ENCODE assay signal across 26 mouse cellular contexts in the genomic region with DNA sequence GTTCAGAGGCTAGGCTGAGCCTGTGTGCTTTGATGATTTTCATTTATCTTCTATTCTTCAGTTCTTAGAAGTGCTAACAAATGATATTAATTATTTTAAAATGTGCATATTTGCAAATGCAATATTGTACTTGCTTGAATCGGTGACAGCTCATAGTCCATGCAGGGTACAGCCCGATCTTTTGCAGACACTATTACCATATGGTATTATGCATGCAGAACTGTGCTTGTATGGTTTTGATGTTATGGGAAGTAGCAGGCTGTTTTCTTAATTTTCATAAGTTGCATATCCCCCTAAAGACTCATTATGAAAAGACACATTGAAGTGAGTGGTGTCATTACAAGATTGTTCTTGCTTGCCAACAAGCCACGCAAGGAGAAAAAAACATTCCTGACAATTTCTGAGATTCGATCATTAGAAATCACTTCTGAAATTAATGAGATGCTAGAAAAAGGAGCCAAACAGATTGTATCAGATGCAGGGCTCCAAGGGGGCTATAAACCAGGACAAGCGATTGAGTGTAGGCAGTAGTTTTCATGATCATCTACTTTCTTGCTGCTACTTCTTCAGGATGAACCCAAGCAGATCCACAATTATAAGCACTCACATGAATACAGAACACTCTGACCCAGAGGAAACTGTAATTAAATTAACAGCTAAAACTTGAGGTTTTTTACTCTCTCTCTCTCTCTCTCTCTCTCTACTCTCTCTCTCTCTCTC.
DNase-seq lines count a peak whose midpoint lies in the region; ATAC-seq and TF ChIP-seq lines count a peak whose summit lies in the region.
"Had no signal": no experiment of that assay in that cellular context is flagged by ENCODE, and none has a peak within 500 bp of the region (broad histone marks: within the 10 kb centered on the region; RNA-seq: fewer than 3 reads in every experiment).

No protein-coding gene starts in this region.

- TF ChIP-seq CTCF in layer of hippocampus, adult 2 months (conservative IDR thresholded peaks at IDR 0.05) = no peak
- no peak for TF ChIP-seq CTCF in forebrain, postnatal 0 days (IDR thresholded peaks at IDR 0.05; ENCODE audit: low read depth)
- TF ChIP-seq CTCF in midbrain, postnatal 0 days (IDR thresholded peaks at IDR 0.05) = no peak

- H3K27me3 ChIP-seq in forebrain, embryonic 10.5 days (ENCODE audit: poor library complexity, severe bottlenecking) = no peaks in the 10 kb centered on the region
- H3K27me3 ChIP-seq in forebrain, embryonic 11.5 days (ENCODE audit: control insufficient read depth, insufficient read depth, low read length) = no peaks in the 10 kb centered on the region
- H3K27me3 ChIP-seq in forebrain, postnatal 0 days (ENCODE audit: insufficient read depth, low read length) = no peaks in the 10 kb centered on the region
- no peaks in the 10 kb centered on the region for H3K27me3 ChIP-seq in midbrain, postnatal 0 days (ENCODE audit: insufficient read depth, low read length)
- H3K27me3 ChIP-seq: embryonic facial prominence, embryonic 15.5 days; heart, embryonic 12.5 days; hindbrain, embryonic 15.5 days; limb, embryonic 13.5 days; liver, embryonic 12.5 days; neural tube, embryonic 15.5 days; stomach, embryonic 15.5 days had no signal

- no peak overlapping the region for H3K4me3 ChIP-seq in forebrain, embryonic 10.5 days
- no peak overlapping the region for H3K4me3 ChIP-seq in forebrain, embryonic 11.5 days (ENCODE audit: low read depth, low read length)
- no peak overlapping the region for H3K4me3 ChIP-seq in layer of hippocampus, adult 2 months
- no peak overlapping the region for H3K4me3 ChIP-seq in forebrain, postnatal 0 days (ENCODE audit: low read depth, low read length)
- no peak overlapping the region for H3K4me3 ChIP-seq in midbrain, postnatal 0 days (ENCODE audit: low read depth, low read length)
- H3K4me3 ChIP-seq: embryonic facial prominence, embryonic 15.5 days; heart, embryonic 12.5 days; hindbrain, embryonic 15.5 days; limb, embryonic 13.5 days; liver, embryonic 12.5 days; neural tube, embryonic 15.5 days; stomach, embryonic 15.5 days had no signal

- H3K4me2 ChIP-seq in forebrain, embryonic 11.5 days (ENCODE audit: low read depth, low read length, severe bottlenecking) = no peak overlapping the region
- no peak overlapping the region for H3K4me2 ChIP-seq in forebrain, postnatal 0 days (ENCODE audit: low read depth)
- H3K4me2 ChIP-seq in midbrain, postnatal 0 days (ENCODE audit: low read depth, low read length, poor library complexity, severe bottlenecking) = no peak overlapping the region
- H3K4me2 ChIP-seq: embryonic facial prominence, embryonic 15.5 days; heart, embryonic 12.5 days; hindbrain, embryonic 15.5 days; limb, embryonic 13.5 days; liver, embryonic 12.5 days; neural tube, embryonic 15.5 days; stomach, embryonic 15.5 days had no signal

- H3K4me1 ChIP-seq in forebrain, embryonic 10.5 days = peaks cover 12% of the 10 kb centered on the region
- peaks cover 5% of the 10 kb centered on the region; the same call in 1 of the 2 replicates for H3K4me1 ChIP-seq in forebrain, embryonic 11.5 days (replicated peaks; ENCODE audit: control insufficient read depth, insufficient read depth, low read length)
- H3K4me1 ChIP-seq in forebrain, postnatal 0 days (ENCODE audit: insufficient read depth) = peaks cover 7% of the 10 kb centered on the region
- H3K4me1 ChIP-seq in midbrain, postnatal 0 days (ENCODE audit: insufficient read depth, low read length) = no peaks in the 10 kb centered on the region
- H3K4me1 ChIP-seq: embryonic facial prominence, embryonic 15.5 days; heart, embryonic 12.5 days; liver, embryonic 12.5 days; stomach, embryonic 15.5 days had no signal

- no peaks in the 10 kb centered on the region for H3K9me3 ChIP-seq in forebrain, embryonic 10.5 days
- H3K9me3 ChIP-seq in forebrain, embryonic 11.5 days (ENCODE audit: control insufficient read depth, low read length) = no peaks in the 10 kb centered on the region
- no peaks in the 10 kb centered on the region for H3K9me3 ChIP-seq in forebrain, postnatal 0 days (ENCODE audit: low read length)
- H3K9me3 ChIP-seq in midbrain, postnatal 0 days (ENCODE audit: low read length) = no peaks in the 10 kb centered on the region
- H3K9me3 ChIP-seq: embryonic facial prominence, embryonic 15.5 days; heart, embryonic 12.5 days; hindbrain, embryonic 15.5 days; limb, embryonic 13.5 days; liver, embryonic 12.5 days; neural tube, embryonic 15.5 days; stomach, embryonic 15.5 days had no signal

- no peak overlapping the region for H3K9ac ChIP-seq in forebrain, embryonic 11.5 days (ENCODE audit: low read length)
- no peak overlapping the region for H3K9ac ChIP-seq in forebrain, postnatal 0 days
- no peak overlapping the region for H3K9ac ChIP-seq in midbrain, postnatal 0 days (replicated peaks; ENCODE audit: low read length, poor library complexity, severe bottlenecking)
- H3K9ac ChIP-seq: embryonic facial prominence, embryonic 15.5 days; heart, embryonic 12.5 days; hindbrain, embryonic 15.5 days; limb, embryonic 13.5 days; liver, embryonic 12.5 days; neural tube, embryonic 15.5 days; stomach, embryonic 15.5 days had no signal

- no peak for ATAC-seq in forebrain, embryonic 11.5 days (replicated peaks; ENCODE audit: low FRiP score)
- peak; percentile 49; the same call in 1 of the 2 replicates for ATAC-seq in forebrain, postnatal 0 days
- no peak for ATAC-seq in midbrain, postnatal 0 days (ENCODE audit: low FRiP score)
- ATAC-seq: intestine, embryonic 16.5 days; liver, embryonic 12.5 days had no signal

- H3K27ac ChIP-seq in forebrain, embryonic 10.5 days = peak overlapping the region; percentile 57; the same call in 1 of the 2 replicates
- H3K27ac ChIP-seq in forebrain, embryonic 11.5 days (ENCODE audit: low read depth, low read length) = no peak overlapping the region
- H3K27ac ChIP-seq in layer of hippocampus, adult 2 months = peak overlapping the region; percentile 77
- 0 out of 2 replicates have a peak overlapping the region, but pooled peaks have one; percentile 42 for H3K27ac ChIP-seq in forebrain, postnatal 0 days (ENCODE audit: low read depth, low read length)
- H3K27ac ChIP-seq in midbrain, postnatal 0 days (ENCODE audit: low read depth, low read length) = no peak overlapping the region
- H3K27ac ChIP-seq: embryonic facial prominence, embryonic 15.5 days; limb, embryonic 13.5 days; liver, embryonic 12.5 days; neural tube, embryonic 15.5 days; stomach, embryonic 15.5 days had no signal

- no peaks in the 10 kb centered on the region for H3K36me3 ChIP-seq in forebrain, embryonic 10.5 days (replicated peaks)
- H3K36me3 ChIP-seq in forebrain, embryonic 11.5 days (ENCODE audit: control insufficient read depth, insufficient read depth, low read length) = no peaks in the 10 kb centered on the region
- no peaks in the 10 kb centered on the region for H3K36me3 ChIP-seq in forebrain, postnatal 0 days (ENCODE audit: insufficient read depth)
- H3K36me3 ChIP-seq in midbrain, postnatal 0 days (ENCODE audit: insufficient read depth, low read length) = no peaks in the 10 kb centered on the region
- H3K36me3 ChIP-seq: embryonic facial prominence, embryonic 15.5 days; heart, embryonic 12.5 days; hindbrain, embryonic 15.5 days; limb, embryonic 13.5 days; liver, embryonic 12.5 days; neural tube, embryonic 15.5 days; stomach, embryonic 15.5 days had no signal

- 96% methylated on average over 5 of the region's 5 CpGs for WGBS in forebrain, embryonic 10.5 days
- WGBS in forebrain, embryonic 11.5 days = 90% methylated on average over 5 of the region's 5 CpGs
- WGBS in forebrain, postnatal 0 days = 30% methylated on average over 5 of the region's 5 CpGs
- WGBS in midbrain, postnatal 0 days = 55% methylated on average over 5 of the region's 5 CpGs

- DNase-seq in forebrain, embryonic 10.5 days (ENCODE audit: extremely low spot score, low spot score) = no peak
- DNase-seq in forebrain, embryonic 11.5 days (ENCODE audit: low spot score) = no peak
- peak in 1 of 2 experiments; percentile 9 for DNase-seq in layer of hippocampus, adult 2 months (ENCODE audit: low spot score in 2 of 2)
- DNase-seq in layer of hippocampus, postnatal 10 days (ENCODE audit: low spot score in 2 of 2) = no peak
- no peak for DNase-seq in forebrain, postnatal 0 days
- peak; percentile 10 for DNase-seq in midbrain, postnatal 0 days (ENCODE audit: low spot score)
- DNase-seq in kidney, postnatal 36 days = no peak
- no peak for DNase-seq in adrenal gland, adult 2 months
- DNase-seq: adrenal gland, postnatal 25 days; gastrocnemius, postnatal 14 days; heart, adult 11 months; heart, postnatal 10 days; kidney, adult 9 months; kidney, postnatal 14 days; lung, adult 18-20 months; lung, postnatal 10 days; thymus, adult 18-20 months; thymus, postnatal 36 days had no signal

Comparison
In these comparisons a context has a peak if more than half of its experiments do, and no peak if none do; other contexts are left out.
1. H3K27ac ChIP-seq: peak in forebrain, embryonic 10.5 days (single experiment), layer of hippocampus, adult 2 months (single experiment) and forebrain, postnatal 0 days (single experiment); none in forebrain, embryonic 11.5 days (single experiment) and midbrain, postnatal 0 days (single experiment).